Mouse (Mus musculus) thymus, postnatal 25 days (tissue): ENCODE results near the gene Camk2b.
"Not testable (repeated sequence)": the region's sequence is repeated elsewhere in the genome, so short reads cannot be mapped to it uniquely, and the experiment has no call there.

ENCODE experiments used
- DNase-seq: peaks from one replicate; pipeline ENCODE4 v3.0.0; 2022

Camk2b gene

GRCm38 (mm10) chr11:6011879-6012278 lies 54.3 kb downstream of the Camk2b start:
- DNase-seq, result no peak

GRCm38 (mm10) chr11:6010751-6011482 lies 55.2 kb downstream of the Camk2b start:
- not testable (repeated sequence) for DNase-seq

- not testable (repeated sequence) for DNase-seq
Measured at GRCm38 (mm10) chr11:6007779-6008128, 58.4 kb downstream of the Camk2b start.

DNA sequence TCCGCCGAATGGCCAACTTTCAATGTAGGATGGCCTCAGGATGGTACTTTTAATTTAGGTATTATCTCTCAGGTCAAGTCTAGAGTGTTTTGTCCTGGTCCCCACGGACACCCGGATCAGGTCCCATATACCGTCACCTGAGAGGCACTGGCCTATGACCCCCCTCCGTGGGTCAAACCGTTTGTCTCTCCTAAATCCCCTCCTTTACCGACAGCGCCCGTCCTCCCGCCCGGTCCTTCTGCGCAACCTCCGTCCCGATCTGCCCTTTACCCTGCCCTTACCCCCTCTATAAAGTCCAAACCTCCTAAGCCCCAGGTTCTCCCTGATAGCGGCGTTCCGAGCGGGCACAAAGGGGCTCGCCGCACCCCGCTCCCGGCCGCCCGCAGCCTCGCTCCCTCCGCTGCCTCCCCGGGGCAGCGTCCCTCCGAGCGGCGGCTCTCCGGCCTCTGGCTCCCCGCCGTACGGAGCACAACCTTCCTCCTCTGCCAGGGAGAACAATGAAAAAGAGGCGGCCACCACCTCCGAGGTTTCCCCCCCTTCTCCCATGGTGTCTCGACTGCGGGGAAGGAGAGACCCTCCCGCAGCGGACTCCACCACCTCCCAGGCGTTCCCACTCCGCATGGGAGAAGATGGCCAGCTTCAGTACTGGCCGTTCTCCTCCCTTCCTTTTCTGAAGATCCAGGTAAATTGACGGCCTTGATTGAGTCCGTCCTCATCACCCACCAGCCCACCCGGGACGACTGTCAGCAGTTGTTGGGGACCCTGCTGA lies 59.0 kb downstream of the Camk2b start:
- peak; percentile 20 for DNase-seq

DNA sequence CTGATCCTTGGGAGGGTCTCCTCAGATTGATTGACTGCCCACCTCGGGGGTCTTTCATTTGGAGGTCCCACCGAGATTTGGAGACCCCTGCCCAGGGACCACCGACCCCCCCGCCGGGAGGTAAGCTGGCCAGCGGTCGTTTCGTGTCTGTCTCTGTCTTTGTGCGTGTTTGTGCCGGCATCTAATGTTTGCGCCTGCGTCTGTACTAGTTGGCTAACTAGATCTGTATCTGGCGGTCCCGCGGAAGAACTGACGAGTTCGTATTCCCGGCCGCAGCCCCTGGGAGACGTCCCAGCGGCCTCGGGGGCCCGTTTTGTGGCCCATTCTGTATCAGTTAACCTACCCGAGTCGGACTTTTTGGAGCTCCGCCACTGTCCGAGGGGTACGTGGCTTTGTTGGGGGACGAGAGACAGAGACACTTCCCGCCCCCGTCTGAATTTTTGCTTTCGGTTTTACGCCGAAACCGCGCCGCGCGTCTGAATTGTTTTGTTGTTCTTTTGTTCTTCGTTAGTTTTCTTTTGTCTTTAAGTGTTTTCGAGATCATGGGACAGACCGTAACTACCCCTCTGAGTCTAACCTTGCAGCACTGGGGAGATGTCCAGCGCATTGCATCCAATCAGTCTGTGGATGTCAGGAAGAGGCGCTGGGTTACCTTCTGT lies 59.7 kb downstream of the Camk2b start:
- DNase-seq, result peak; percentile 33

GRCm38 (mm10) chr11:6005374-6006043 lies 60.7 kb downstream of the Camk2b start:
- DNase-seq, result not testable (repeated sequence)

- peak; percentile 22 for DNase-seq
Measured at GRCm38 (mm10) chr11:6003046-6003639, 63.0 kb downstream of the Camk2b start.

GRCm38 (mm10) chr11:6001981-6002649 lies 64.0 kb downstream of the Camk2b start:
- no peak for DNase-seq

DNA sequence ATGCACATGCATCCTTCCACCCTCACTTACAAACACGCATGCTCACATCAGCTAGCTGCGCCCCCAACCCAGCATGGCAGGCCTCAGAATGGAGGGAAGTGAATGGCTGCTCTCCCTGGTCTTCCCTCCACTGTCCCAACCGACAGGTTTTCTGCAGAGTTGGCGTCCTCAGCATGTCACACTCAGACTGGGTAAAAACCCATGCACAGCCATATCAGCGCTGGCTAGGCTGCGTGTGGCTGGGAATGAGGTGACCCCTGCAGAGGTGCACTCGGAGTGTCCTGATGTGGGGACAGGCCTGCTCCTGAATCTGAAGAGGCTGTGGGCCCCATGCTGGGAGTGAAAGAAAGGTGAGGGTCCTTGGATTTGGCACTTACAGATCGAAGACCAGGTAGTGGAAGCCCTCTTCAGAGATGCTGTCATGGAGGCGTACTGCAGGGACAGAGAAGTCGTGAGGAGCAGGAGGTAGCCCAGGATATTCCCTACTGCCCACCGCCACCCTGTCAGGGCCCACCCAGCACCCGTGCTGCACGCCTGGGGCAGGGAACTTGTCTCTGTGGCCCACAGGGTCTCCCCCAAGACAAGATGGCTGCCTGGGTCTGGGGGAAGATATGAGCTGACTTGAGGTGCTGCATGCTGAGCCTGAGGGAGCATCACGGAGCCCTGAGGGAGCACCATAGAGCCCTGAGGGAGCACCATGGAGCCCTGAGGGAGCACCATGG lies 65.0 kb downstream of the Camk2b start:
- DNase-seq, result no peak

DNA sequence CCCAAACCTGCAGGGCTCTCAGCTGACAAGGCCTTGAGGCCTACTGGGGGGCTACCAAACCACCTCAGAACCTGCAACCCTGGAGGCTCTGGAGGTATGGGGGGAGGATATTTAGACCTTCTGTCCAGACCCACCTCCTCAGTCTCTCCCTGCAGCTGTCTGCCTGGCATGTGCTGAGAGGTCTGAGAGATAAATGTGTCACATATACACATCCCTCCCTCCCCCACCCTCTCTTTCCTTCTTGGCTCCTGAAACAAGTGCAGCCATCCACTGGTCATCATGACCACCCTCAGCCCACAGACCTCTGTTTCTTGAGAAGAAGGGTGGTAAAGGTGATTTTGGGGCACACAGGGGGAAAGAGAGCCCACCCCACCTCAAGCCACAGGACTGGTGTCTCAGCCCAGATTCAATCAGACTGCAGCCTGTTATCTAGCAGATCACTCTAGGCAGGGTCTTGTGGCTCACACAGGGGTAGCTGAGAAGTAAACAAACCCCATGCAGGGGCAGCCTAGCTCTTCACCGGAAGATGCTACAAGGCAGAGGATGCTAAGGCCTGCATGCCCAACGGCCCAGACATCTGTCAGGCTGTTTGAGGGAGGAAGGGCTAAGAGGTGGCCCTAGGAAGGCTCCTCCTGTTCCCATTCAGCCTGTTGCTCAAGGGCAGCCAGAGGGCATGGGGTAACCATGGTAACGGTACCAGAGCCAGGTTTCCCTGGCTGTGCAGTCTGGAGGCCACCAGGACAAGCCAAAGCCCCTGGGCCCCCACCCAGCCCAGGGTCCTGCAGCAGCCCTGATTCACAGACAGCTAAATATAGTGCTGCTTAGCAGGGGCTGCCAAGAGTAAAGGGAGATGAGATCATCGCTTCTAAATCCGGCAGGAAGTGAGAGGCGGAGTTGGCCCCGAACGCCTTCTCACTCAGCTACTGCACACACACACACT lies 66.1 kb downstream of the Camk2b start:
- peak; percentile 69 for DNase-seq

GRCm38 (mm10) chr11:5998472-5998871 lies 67.7 kb downstream of the Camk2b start:
- no peak for DNase-seq

GRCm38 (mm10) chr11:5995989-5996388 lies 70.2 kb downstream of the Camk2b start:
- DNase-seq, result peak; percentile 84

DNA sequence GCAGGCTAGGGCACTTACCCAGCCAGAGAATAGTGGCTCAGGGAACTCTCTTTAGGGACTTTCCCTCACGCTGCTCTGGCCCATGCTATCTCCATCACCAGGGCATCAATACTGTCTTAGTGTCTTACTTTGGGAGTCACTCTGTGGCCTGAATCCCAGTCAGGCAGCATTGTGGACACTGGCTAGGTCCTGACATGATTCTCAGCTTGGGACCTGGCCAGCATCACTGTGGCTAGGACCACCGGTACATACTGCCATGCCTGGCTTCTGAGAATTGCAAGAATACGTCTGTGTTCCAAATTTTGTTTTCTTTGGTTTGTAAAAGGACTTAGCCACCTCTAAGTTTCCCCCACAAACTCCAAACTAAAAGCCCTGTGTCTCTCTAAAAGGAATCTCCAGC lies 71.3 kb downstream of the Camk2b start:
- no peak for DNase-seq

DNA sequence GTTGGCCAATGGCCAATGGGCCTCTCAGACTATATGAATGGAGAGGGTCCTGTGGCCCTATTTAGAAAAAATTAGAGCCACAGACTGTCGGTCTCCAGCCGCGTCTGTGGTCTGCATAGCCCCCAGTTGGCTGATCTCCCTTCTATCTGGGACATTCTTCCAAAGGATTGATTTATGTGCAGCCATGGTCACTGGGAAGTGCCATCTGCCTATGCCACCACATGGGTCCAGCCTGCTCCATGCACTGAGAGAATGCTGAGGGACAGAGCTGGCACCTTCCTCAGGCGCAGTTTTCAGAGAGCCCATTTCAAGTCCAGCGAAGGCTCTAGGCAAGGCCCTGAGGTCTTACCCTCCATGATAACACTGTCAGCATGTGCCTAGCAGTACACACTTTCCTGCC lies 72.0 kb downstream of the Camk2b start:
- DNase-seq, result no peak

DNA sequence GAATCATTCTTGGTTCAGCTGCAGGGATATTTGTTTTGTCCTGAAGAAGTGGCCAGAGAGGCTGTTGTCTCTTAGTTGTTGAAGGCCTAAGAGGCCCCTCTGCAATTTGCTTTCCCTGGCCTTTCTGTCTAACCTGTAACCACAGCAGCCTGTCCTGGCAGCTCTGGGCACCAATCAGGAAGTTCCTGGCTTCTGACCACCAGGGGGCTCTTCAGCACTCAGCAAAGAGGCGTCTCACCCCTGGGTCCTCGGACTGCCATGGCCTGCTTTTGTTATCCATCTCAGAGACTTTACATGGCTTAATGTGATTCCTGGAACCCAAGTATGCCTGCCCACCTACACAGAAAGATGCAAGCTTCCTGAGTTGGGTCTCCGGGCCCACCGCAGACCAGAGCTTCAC lies 75.3 kb downstream of the Camk2b start:
- DNase-seq, result peak; percentile 63

GRCm38 (mm10) chr11:5989954-5990593 lies 76.1 kb downstream of the Camk2b start:
- DNase-seq, result no peak

GRCm38 (mm10) chr11:5988126-5988525 lies 78.0 kb downstream of the Camk2b start:
- no peak for DNase-seq

- DNase-seq, result no peak
Measured at GRCm38 (mm10) chr11:5983629-5984028, 82.5 kb downstream of the Camk2b start.

DNA sequence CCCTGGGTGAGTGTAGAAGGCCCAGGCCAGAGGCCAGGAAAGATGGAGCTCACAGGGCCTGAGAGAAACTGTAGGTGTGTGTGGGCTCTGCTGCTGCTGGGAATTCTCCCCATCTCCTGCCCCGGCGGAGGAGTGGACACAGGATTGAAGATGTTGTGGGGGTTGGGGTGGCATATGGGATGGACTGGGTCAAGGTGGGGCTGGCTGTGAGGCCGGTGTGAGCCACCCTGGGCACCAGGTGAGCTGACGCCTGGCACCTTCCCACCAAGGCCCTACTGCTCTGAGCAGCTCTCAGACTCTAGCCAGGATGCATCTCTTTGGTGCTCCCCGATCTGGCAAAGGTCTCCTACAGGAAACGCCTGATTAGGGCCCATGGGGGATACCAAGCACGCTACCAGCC lies 84.8 kb downstream of the Camk2b start:
- no peak for DNase-seq

GRCm38 (mm10) chr11:5980561-5980960 lies 85.6 kb downstream of the Camk2b start:
- DNase-seq, result no peak
